Mouse (Mus musculus) heart, postnatal 0 days (tissue): ENCODE results near the gene Itch.

ENCODE experiments used
- CTCF ChIP-seq: IDR thresholded peaks from 2 replicates; pipeline ENCODE4 v1.5.1; 2016; ENCODE audit warnings: antibody characterized with exemption, control low read depth, low read depth
- EP300 ChIP-seq: IDR thresholded peaks from 2 replicates; pipeline ENCODE4 v1.6.1; 2016; ENCODE audit warnings: antibody characterized with exemption, low read depth

GRCm38 (mm10) chr2:155240915-155241314, 107.6 kb downstream of the Itch start:
- peak; percentile 34; the same call in 1 of the 2 replicates for TF ChIP-seq CTCF
- TF ChIP-seq EP300: no peak
